Mouse (Mus musculus) neural tube, embryonic 13.5 days (tissue): ENCODE results near the gene Fgfr1op. TPM values are rescaled to one million over a fixed set of nuclear protein-coding genes. Genes with fewer than 3 reads are reported as not detected.

Experiments used
- ATAC-seq: fragments of 200-750 bp; cut with Nextera tagmentation; 2 replicates; pipeline ENCODE4 v1.8.0; 2017; ENCODE audit warnings: low read depth, mild to moderate bottlenecking, moderate TSS enrichment, moderate library complexity
- H3K27ac ChIP-seq: fragments of 300-500 bp; sonication (generic); replicated peaks from 2 replicates; pipeline ENCODE4 v1.5.1; 2015; ENCODE audit warnings: moderate library complexity, mild to moderate bottlenecking, inconsistent platforms
- H3K27me3 ChIP-seq: fragments of 300-500 bp; sonication (generic); 2 replicates; pipeline ENCODE4 v1.6.1; 2015; ENCODE audit warnings: mild to moderate bottlenecking, inconsistent platforms
- H3K36me3 ChIP-seq: fragments of 300-500 bp; sonication (generic); 2 replicates; pipeline ENCODE4 v1.6.1; 2015; ENCODE audit warnings: mild to moderate bottlenecking, inconsistent platforms
- H3K4me1 ChIP-seq: fragments of 300-500 bp; sonication (generic); replicated peaks from 2 replicates; pipeline ENCODE4 v1.6.1; 2015; ENCODE audit warnings: inconsistent platforms
- H3K4me2 ChIP-seq: fragments of 300-500 bp; sonication (generic); 2 replicates; pipeline ENCODE4 v1.6.1; 2015; ENCODE audit warnings: inconsistent platforms, mild to moderate bottlenecking, moderate library complexity
- H3K4me3 ChIP-seq: fragments of 300-500 bp; sonication (generic); 2 replicates; pipeline ENCODE4 v1.5.1; 2015; ENCODE audit warnings: mild to moderate bottlenecking, inconsistent platforms
- H3K9ac ChIP-seq: fragments of 300-500 bp; sonication (generic); 2 replicates; pipeline ENCODE4 v1.6.1; 2015; ENCODE audit warnings: moderate library complexity, mild to moderate bottlenecking, inconsistent platforms
- H3K9me3 ChIP-seq: fragments of 300-500 bp; sonication (generic); 2 replicates; pipeline ENCODE4 v1.6.1; 2016; ENCODE audit warnings: inconsistent platforms
- WGBS: fragments of 180-500 bp; shearing (Covaris S2); methylation state at CpG from one replicate; pipeline ENCODE4 v1.1.7; 2015; 5-methylcytosine and 5-hydroxymethylcytosine counted together
- polyA plus RNA-seq: library from polyadenylated mRNA; unstranded; fragments of >200 nt; fragmentation: Nextera tagmentation; extraction: Ambion mirVana; gene quantifications from 2 replicates; pipeline ENCODE4 v1.2.1, GENCODE M21; 2015

Fgfr1op gene
- polyA plus RNA-seq, 1 experiment from 2014 or later, result 28.4 TPM

DNA sequence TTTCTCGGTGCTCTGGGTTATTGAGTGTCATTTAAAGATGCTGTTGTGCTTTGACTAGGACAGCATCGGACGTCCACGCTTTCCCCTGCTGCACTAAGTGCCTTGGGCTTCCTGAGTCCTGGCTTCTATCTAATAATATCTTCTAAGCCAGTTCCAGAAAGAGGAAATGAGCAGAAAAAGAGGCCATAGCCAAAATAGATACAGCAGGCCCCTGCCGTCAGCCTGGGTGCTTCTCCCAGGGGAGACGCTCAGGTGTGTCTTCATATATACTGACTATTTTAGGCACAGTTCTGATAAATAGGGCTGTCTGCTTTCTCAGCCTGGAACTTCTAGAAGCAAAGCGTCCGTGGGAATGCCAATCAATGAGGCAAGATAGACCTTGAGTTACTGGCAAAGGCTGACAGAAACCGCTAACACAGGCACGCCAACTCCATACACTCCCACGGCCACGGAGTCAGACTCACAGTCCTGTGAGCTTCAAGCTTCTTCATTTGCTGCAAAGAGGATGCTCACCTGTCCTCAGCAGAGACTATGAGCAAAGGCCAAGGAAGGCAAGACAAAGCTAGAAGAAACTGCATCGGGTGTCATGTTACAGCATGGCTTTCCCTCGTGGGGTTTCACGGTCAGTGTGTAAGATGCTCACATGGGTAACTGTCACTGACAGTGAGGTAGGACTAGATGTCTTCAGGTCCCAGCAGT, 72.9 kb downstream of the Fgfr1op start:
- WGBS, result 79% methylated on average over 15 of the region's 15 CpGs
- Histone ChIP-seq H3K36me3 (no peaks in the 10 kb centered on the region), H3K4me1 (no peaks in the 10 kb centered on the region), H3K27me3 (no peaks in the 10 kb centered on the region; the same call in 1 of the 2 replicates), H3K9me3 (no peaks in the 10 kb centered on the region), H3K9ac (no peak overlapping the region), H3K27ac (no peak overlapping the region), H3K4me3 (no peak overlapping the region), H3K4me2 (no peak overlapping the region)
- ATAC-seq, result no peak

DNA sequence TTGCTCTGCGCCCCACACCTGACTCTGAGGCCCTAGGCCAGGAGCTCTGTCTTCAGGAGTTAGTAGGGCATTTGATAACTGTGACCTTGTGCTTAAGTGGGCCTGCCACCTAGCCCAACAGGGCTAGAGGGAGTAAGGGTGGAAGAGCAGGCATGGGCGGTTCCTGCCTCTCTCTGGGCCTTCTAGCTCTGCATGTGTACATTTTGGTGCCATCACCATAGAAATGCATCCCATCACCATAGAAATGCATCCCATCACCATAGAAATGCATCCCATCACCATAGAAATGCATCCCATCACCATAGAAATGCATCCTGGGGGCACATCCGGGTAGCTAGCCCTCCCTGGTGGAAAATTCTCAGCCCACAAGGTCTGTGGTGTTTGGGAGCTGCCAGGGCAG, 74.3 kb downstream of the Fgfr1op start:
- Histone ChIP-seq H3K9ac (no peak overlapping the region), H3K4me1 (no peaks in the 10 kb centered on the region), H3K27me3 (no peaks in the 10 kb centered on the region; the same call in 1 of the 2 replicates), H3K4me3 (no peak overlapping the region), H3K36me3 (no peaks in the 10 kb centered on the region), H3K9me3 (no peaks in the 10 kb centered on the region), H3K4me2 (no peak overlapping the region), H3K27ac (no peak overlapping the region)
- no peak for ATAC-seq
- WGBS, result 71% methylated on average over 3 of the region's 3 CpGs

- Histone ChIP-seq H3K4me1 (no peaks in the 10 kb centered on the region), H3K4me2 (no peak overlapping the region), H3K36me3 (no peaks in the 10 kb centered on the region), H3K27ac (no peak overlapping the region), H3K4me3 (no peak overlapping the region), H3K9me3 (no peaks in the 10 kb centered on the region), H3K27me3 (no peaks in the 10 kb centered on the region; the same call in 1 of the 2 replicates), H3K9ac (no peak overlapping the region)
- WGBS, result 72% methylated on average over 4 of the region's 4 CpGs
- ATAC-seq, result no peak
These were observed 75.2 kb downstream of the Fgfr1op start for GRCm38 (mm10) chr17:8240517-8240916.

- no peak overlapping the region for H3K27ac ChIP-seq
- no peak overlapping the region for H3K4me3 ChIP-seq
- no peak overlapping the region for H3K9ac ChIP-seq
- no peaks in the 10 kb centered on the region for H3K27me3 ChIP-seq
- no peaks in the 10 kb centered on the region for H3K4me1 ChIP-seq
- no peaks in the 10 kb centered on the region for H3K9me3 ChIP-seq
- H3K36me3 ChIP-seq, result no peaks in the 10 kb centered on the region
- no peak overlapping the region for H3K4me2 ChIP-seq
- WGBS, result 73% methylated on average over 12 of the region's 12 CpGs
- no peak for ATAC-seq
These were observed 76.3 kb downstream of the Fgfr1op start for GRCm38 (mm10) chr17:8241645-8242044.

DNA sequence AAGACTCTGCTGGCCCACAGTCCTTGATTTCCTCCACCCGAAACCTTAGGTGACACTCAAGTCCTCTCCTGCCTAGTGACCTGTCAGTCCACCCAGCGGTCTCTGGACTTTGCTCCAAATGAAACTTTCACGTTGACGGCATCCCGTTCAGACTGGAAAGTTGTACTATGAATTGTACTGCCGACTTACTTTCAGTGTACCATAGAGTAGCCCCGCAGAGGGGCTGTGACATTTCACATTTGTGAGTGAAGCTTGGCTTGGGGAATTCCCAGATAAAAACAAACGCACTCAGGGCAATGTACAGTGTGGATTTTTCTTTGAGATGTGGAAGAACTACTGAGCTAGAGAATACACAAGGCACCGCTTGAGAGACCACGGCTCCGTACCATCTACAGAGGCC, 76.9 kb downstream of the Fgfr1op start:
- H3K4me2 ChIP-seq, result no peak overlapping the region
- H3K27ac ChIP-seq, result no peak overlapping the region
- H3K9ac ChIP-seq, result no peak overlapping the region
- H3K9me3 ChIP-seq, result no peaks in the 10 kb centered on the region
- no peak overlapping the region for H3K4me3 ChIP-seq
- H3K36me3 ChIP-seq, result no peaks in the 10 kb centered on the region
- no peaks in the 10 kb centered on the region for H3K4me1 ChIP-seq
- 92% methylated on average over 11 of the region's 11 CpGs for WGBS
- no peak for ATAC-seq
- no peaks in the 10 kb centered on the region for H3K27me3 ChIP-seq

DNA sequence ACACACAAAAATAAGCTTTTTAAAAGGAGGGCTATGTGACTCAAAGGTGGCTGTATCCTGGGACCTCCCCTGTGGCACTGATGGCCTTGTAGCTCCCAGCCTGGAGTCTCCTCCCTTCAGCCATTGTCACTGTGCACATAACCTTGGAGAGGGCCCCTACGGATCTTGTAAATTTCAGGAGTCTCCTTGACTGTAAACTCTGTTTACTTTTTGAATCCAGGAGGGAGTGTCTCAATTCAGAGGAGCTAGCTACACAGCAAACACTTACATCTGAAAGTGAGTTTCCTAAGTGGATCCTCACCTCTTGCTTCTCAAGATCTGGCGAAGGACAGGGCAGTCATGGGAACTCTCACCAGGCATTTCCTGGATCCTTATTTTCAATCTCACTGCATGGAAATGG, 78.8 kb downstream of the Fgfr1op start:
- Histone ChIP-seq H3K4me1 (no peaks in the 10 kb centered on the region), H3K4me2 (no peak overlapping the region), H3K9me3 (no peaks in the 10 kb centered on the region), H3K27ac (no peak overlapping the region), H3K27me3 (no peaks in the 10 kb centered on the region), H3K9ac (no peak overlapping the region), H3K4me3 (no peak overlapping the region), H3K36me3 (no peaks in the 10 kb centered on the region)
- ATAC-seq, result no peak
- WGBS, result 75% methylated on average over 2 of the region's 2 CpGs

- H3K36me3 ChIP-seq, result no peaks in the 10 kb centered on the region
- H3K4me1 ChIP-seq, result no peaks in the 10 kb centered on the region
- 81% methylated on average over 4 of the region's 4 CpGs for WGBS
- H3K9ac ChIP-seq, result no peak overlapping the region
- no peak overlapping the region for H3K4me3 ChIP-seq
- H3K27me3 ChIP-seq, result no peaks in the 10 kb centered on the region
- ATAC-seq, result no peak
- no peak overlapping the region for H3K27ac ChIP-seq
- no peaks in the 10 kb centered on the region for H3K9me3 ChIP-seq
- H3K4me2 ChIP-seq, result no peak overlapping the region
These were observed 80.9 kb downstream of the Fgfr1op start for GRCm38 (mm10) chr17:8246102-8246754.

Other genes with a start within 250 kb of the Fgfr1op start
- gene Tagap, start 239.5 kb upstream of the Fgfr1op start, polyA plus RNA-seq, result 0.36 and 0.43 TPM in 2 replicates
- 67.3 and 93.0 TPM in 2 replicates for gene Rsph3a, start 219.9 kb upstream of the Fgfr1op start, polyA plus RNA-seq
- 0.23 and 0.28 TPM in 2 replicates for gene Gm49673, start 17.7 kb upstream of the Fgfr1op start, polyA plus RNA-seq
- 13.1 and 13.7 TPM in 2 replicates for gene Rnaset2a, start 17.4 kb upstream of the Fgfr1op start, polyA plus RNA-seq
- gene Ccr6, start 70.5 kb downstream of the Fgfr1op start, polyA plus RNA-seq, result not detected in 2 replicates
- 290 and 317 TPM in 2 replicates for gene Mpc1, start 117.4 kb downstream of the Fgfr1op start, polyA plus RNA-seq
- 149 and 165 TPM in 2 replicates for gene Sft2d1, start 145.6 kb downstream of the Fgfr1op start, polyA plus RNA-seq
- 9.8 TPM in 2 replicates for gene Prr18, start 172.0 kb downstream of the Fgfr1op start, polyA plus RNA-seq
- 0.47 and 0.62 TPM in 2 replicates for gene T2, start 190.5 kb downstream of the Fgfr1op start, polyA plus RNA-seq